Mouse (Mus musculus): ENCODE measurements around the gene Leap2. TPM values are rescaled to one million over a fixed set of nuclear protein-coding genes. Genes with fewer than 3 reads are reported as not detected.

Gene Leap2
- not detected for polyA plus RNA-seq (2014; fragmentation: Illumina TruSeq; extraction: RNeasy Lipid Tissue Mini Kit (QIAGEN cat#74804); ENCODE audit: low read depth, low replicate concordance)

GRCm38 (mm10) chr11:53423036-53423435 is at the start of gene Leap2:
Leap2 (minus strand) TSS chr11:53423170.

GRCm38 (mm10) chr11:53469968-53470695 is 47.2 kb upstream of the Leap2 start, which contains the start of gene Gm9837:
Gm9837 (minus strand) TSS chr11:53470479.

GRCm38 (mm10) chr11:53456474-53457371 is 33.8 kb upstream of the Leap2 start, which contains the start of the genes Gm10447 and Shroom1:
Gm10447 (minus strand) TSS chr11:53457110.
Shroom1 (plus strand) TSS chr11:53457205.

GRCm38 (mm10) chr11:53430670-53431346 is 7.8 kb upstream of the Leap2 start, which contains the start of the genes Uqcrq and Gdf9:
Uqcrq (minus strand) TSS chr11:53430831.
Gdf9 (plus strand) TSS chr11:53431023.

Other genes starting within 250 kb of the Leap2 start
- gene Hspa4, start 122.7 kb downstream of the Leap2 start, polyA plus RNA-seq (2014; fragmentation: Illumina TruSeq; extraction: RNeasy Lipid Tissue Mini Kit (QIAGEN cat#74804); ENCODE audit: low read depth, low replicate concordance): 499 TPM
- gene Zcchc10, start 98.5 kb downstream of the Leap2 start, polyA plus RNA-seq (2014; fragmentation: Illumina TruSeq; extraction: RNeasy Lipid Tissue Mini Kit (QIAGEN cat#74804); ENCODE audit: low read depth, low replicate concordance): 18.9 TPM
- 274 TPM for gene Aff4, start 72.3 kb downstream of the Leap2 start, polyA plus RNA-seq (2014; fragmentation: Illumina TruSeq; extraction: RNeasy Lipid Tissue Mini Kit (QIAGEN cat#74804); ENCODE audit: low read depth, low replicate concordance)
- 150 TPM for gene Uqcrq, start 7.7 kb upstream of the Leap2 start, polyA plus RNA-seq (2014; fragmentation: Illumina TruSeq; extraction: RNeasy Lipid Tissue Mini Kit (QIAGEN cat#74804); ENCODE audit: low read depth, low replicate concordance)
- 10.9 TPM for gene Gdf9, start 7.9 kb upstream of the Leap2 start, polyA plus RNA-seq (2014; fragmentation: Illumina TruSeq; extraction: RNeasy Lipid Tissue Mini Kit (QIAGEN cat#74804); ENCODE audit: low read depth, low replicate concordance)
- not detected for gene Gm10447, start 33.9 kb upstream of the Leap2 start, polyA plus RNA-seq (2014; fragmentation: Illumina TruSeq; extraction: RNeasy Lipid Tissue Mini Kit (QIAGEN cat#74804); ENCODE audit: low read depth, low replicate concordance)
- 0.14 TPM for gene Shroom1, start 34.0 kb upstream of the Leap2 start, polyA plus RNA-seq (2014; fragmentation: Illumina TruSeq; extraction: RNeasy Lipid Tissue Mini Kit (QIAGEN cat#74804); ENCODE audit: low read depth, low replicate concordance)
- 2.3 TPM for gene Gm9837, start 47.3 kb upstream of the Leap2 start, polyA plus RNA-seq (2014; fragmentation: Illumina TruSeq; extraction: RNeasy Lipid Tissue Mini Kit (QIAGEN cat#74804); ENCODE audit: low read depth, low replicate concordance)
- gene Gm9945, start 57.0 kb upstream of the Leap2 start, polyA plus RNA-seq (2014; fragmentation: Illumina TruSeq; extraction: RNeasy Lipid Tissue Mini Kit (QIAGEN cat#74804); ENCODE audit: low read depth, low replicate concordance): not detected
- gene Sowaha, start 57.1 kb upstream of the Leap2 start, polyA plus RNA-seq (2014; fragmentation: Illumina TruSeq; extraction: RNeasy Lipid Tissue Mini Kit (QIAGEN cat#74804); ENCODE audit: low read depth, low replicate concordance): 0.29 TPM
- gene Sept8, start 96.1 kb upstream of the Leap2 start, polyA plus RNA-seq (2014; fragmentation: Illumina TruSeq; extraction: RNeasy Lipid Tissue Mini Kit (QIAGEN cat#74804); ENCODE audit: low read depth, low replicate concordance): 2.5 TPM
- gene Kif3a, start 144.2 kb upstream of the Leap2 start, polyA plus RNA-seq (2014; fragmentation: Illumina TruSeq; extraction: RNeasy Lipid Tissue Mini Kit (QIAGEN cat#74804); ENCODE audit: low read depth, low replicate concordance): 95.1 TPM
- not detected for gene Il4, start 195.5 kb upstream of the Leap2 start, polyA plus RNA-seq (2014; fragmentation: Illumina TruSeq; extraction: RNeasy Lipid Tissue Mini Kit (QIAGEN cat#74804); ENCODE audit: low read depth, low replicate concordance)
- gene Il13, start 211.5 kb upstream of the Leap2 start, polyA plus RNA-seq (2014; fragmentation: Illumina TruSeq; extraction: RNeasy Lipid Tissue Mini Kit (QIAGEN cat#74804); ENCODE audit: low read depth, low replicate concordance): 0.29 TPM